Mouse (Mus musculus) embryonic facial prominence, embryonic 11.5 days (tissue): ENCODE results near the gene Cdc37. TPM values are rescaled to one million over a fixed set of nuclear protein-coding genes. Genes with fewer than 3 reads are reported as not detected.

Experiments used
- ATAC-seq: fragments of 200-750 bp; cut with Nextera tagmentation; replicated peaks from 2 replicates; pipeline ENCODE4 v1.8.0; 2017; ENCODE audit warnings: low read depth; ENCODE audit not compliant: insufficient number of reproducible peaks, low FRiP score, low TSS enrichment
- DNase-seq: peaks from one replicate; pipeline ENCODE4 v3.0.0-alpha.2; 2015; ENCODE audit warnings: low spot score
- H3K27ac ChIP-seq: fragments of 300-500 bp; sonication (generic); replicated peaks from 2 replicates; pipeline ENCODE4 v1.5.1; 2014; ENCODE audit warnings: mild to moderate bottlenecking, low read depth, low read length, control low read depth
- H3K27me3 ChIP-seq: fragments of 300-500 bp; sonication (generic); 2 replicates; pipeline ENCODE4 v1.6.1; 2014; ENCODE audit warnings: mild to moderate bottlenecking, low read length, moderate library complexity, mixed read lengths; ENCODE audit not compliant: control insufficient read depth, insufficient read depth
- H3K36me3 ChIP-seq: fragments of 300-500 bp; sonication (generic); replicated peaks from 2 replicates; pipeline ENCODE4 v1.6.1; 2014; ENCODE audit warnings: low read depth, mild to moderate bottlenecking, low read length, moderate library complexity, mixed read lengths; ENCODE audit not compliant: control insufficient read depth, insufficient read depth
- H3K4me1 ChIP-seq: fragments of 300-500 bp; sonication (generic); 2 replicates; pipeline ENCODE4 v1.6.1; 2014; ENCODE audit warnings: low read length, mixed read lengths; ENCODE audit not compliant: control insufficient read depth, insufficient read depth
- H3K4me2 ChIP-seq: fragments of 300-500 bp; sonication (generic); 2 replicates; pipeline ENCODE4 v1.6.1; 2014; ENCODE audit warnings: low read depth, mild to moderate bottlenecking, control low read depth, low read length, moderate library complexity
- H3K4me3 ChIP-seq: fragments of 300-500 bp; sonication (generic); 2 replicates; pipeline ENCODE4 v1.5.1; 2014; ENCODE audit warnings: low read depth, low read length, control low read depth
- H3K9ac ChIP-seq: fragments of 300-500 bp; sonication (generic); replicated peaks from 2 replicates; pipeline ENCODE4 v1.6.1; 2014; ENCODE audit warnings: mild to moderate bottlenecking, control low read depth, low read length
- H3K9me3 ChIP-seq: fragments of 300-500 bp; sonication (generic); replicated peaks from 2 replicates; pipeline ENCODE4 v1.6.1; 2016; ENCODE audit warnings: mild to moderate bottlenecking, low read length, inconsistent platforms, mixed read lengths; ENCODE audit not compliant: control insufficient read depth
- WGBS: fragments of 180-500 bp; shearing (Covaris S2); extraction: QIAGEN DNeasy Blood & Tissue Kit; methylation state at CpG from one replicate; pipeline ENCODE4 v1.1.7; 2014; 5-methylcytosine and 5-hydroxymethylcytosine counted together
- polyA plus RNA-seq: library from polyadenylated mRNA; unstranded; fragments of >200 nt; fragmentation: Nextera tagmentation; extraction: Ambion mirVana; gene quantifications from 2 replicates; pipeline ENCODE4 v1.2.1, GENCODE M21; 2014

The Cdc37 gene
- polyA plus RNA-seq, 1 experiment from 2014 or later: 371 TPM

GRCm38 (mm10) chr9:21113751-21114150, 36.0 kb downstream of the Cdc37 start:
- no peaks in the 10 kb centered on the region for H3K27me3 ChIP-seq
- H3K27ac ChIP-seq: no peak overlapping the region
- no peak overlapping the region for H3K9ac ChIP-seq
- DNase-seq: no peak
- no peak for ATAC-seq
- H3K9me3 ChIP-seq: no peaks in the 10 kb centered on the region
- H3K4me3 ChIP-seq: no peak overlapping the region
- no peaks in the 10 kb centered on the region for H3K36me3 ChIP-seq
- 93% methylated on average over 6 of the region's 6 CpGs for WGBS
- no peak overlapping the region for H3K4me2 ChIP-seq
- H3K4me1 ChIP-seq: no peaks in the 10 kb centered on the region

- Histone ChIP-seq H3K9me3 (no peaks in the 10 kb centered on the region), H3K4me2 (no peak overlapping the region), H3K27ac (no peak overlapping the region), H3K4me3 (no peak overlapping the region), H3K27me3 (no peaks in the 10 kb centered on the region), H3K36me3 (no peaks in the 10 kb centered on the region), H3K4me1 (no peaks in the 10 kb centered on the region), H3K9ac (no peak overlapping the region)
- 43% methylated on average over 23 of the region's 23 CpGs for WGBS
- DNase-seq (no peak), ATAC-seq (no peak)
These were observed 42.1 kb downstream of the Cdc37 start for GRCm38 (mm10) chr9:21107607-21108237.

- Histone ChIP-seq H3K4me1 (no peaks in the 10 kb centered on the region), H3K27ac (no peak overlapping the region), H3K9me3 (no peaks in the 10 kb centered on the region), H3K4me2 (no peak overlapping the region), H3K9ac (no peak overlapping the region), H3K4me3 (no peak overlapping the region), H3K27me3 (no peaks in the 10 kb centered on the region), H3K36me3 (no peaks in the 10 kb centered on the region)
- DNase-seq (no peak), ATAC-seq (no peak)
- WGBS: 78% methylated on average over 5 of the region's 5 CpGs
These were observed 43.8 kb downstream of the Cdc37 start for GRCm38 (mm10) chr9:21105760-21106564.

DNA sequence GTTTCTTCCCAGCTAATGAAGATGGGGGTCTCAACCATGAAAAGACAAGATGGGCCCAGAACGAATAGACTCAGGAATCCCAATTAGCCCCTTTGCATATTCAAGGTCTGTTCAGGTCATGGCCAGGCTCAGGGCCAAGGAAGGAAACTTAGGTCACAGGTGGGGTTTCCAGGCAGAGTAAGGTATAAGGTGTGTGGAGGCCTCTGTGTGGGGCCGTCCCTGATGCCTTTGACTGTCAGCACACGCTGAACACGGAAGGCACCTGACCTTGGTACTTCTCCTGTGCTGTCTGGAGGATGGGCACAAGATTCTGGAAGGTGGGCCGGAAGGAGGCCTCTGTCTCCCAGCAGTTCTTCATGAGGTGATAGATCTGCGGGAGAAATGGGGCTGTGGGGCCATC, 45.0 kb downstream of the Cdc37 start:
- WGBS: 87% methylated on average over 6 of the region's 6 CpGs
- Histone ChIP-seq H3K4me1 (no peaks in the 10 kb centered on the region), H3K4me2 (no peak overlapping the region), H3K27me3 (no peaks in the 10 kb centered on the region), H3K9me3 (no peaks in the 10 kb centered on the region), H3K9ac (no peak overlapping the region), H3K4me3 (no peak overlapping the region), H3K36me3 (no peaks in the 10 kb centered on the region), H3K27ac (no peak overlapping the region)
- ATAC-seq: no peak
- no peak for DNase-seq

DNA sequence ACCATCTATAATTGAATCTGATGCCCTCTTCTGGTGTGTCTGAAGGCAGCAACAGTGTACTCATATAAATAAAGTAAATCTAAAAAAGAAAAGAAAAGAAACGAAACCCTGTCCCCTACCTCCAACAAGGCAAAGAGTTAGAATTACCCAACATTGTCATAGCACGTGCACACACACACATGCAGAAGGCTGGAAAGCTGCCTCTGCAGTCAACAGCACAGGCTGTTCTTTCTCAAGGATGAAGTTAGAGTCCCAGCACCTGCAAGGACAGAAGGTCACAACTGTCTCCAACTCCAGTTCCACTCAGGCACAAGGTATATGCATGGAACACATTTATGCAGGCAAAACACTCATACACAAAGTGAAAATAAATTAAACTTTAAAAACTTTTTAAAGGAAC, 47.7 kb downstream of the Cdc37 start:
- H3K9ac ChIP-seq: no peak overlapping the region
- DNase-seq (no peak), ATAC-seq (no peak)
- no peak overlapping the region for H3K4me2 ChIP-seq
- H3K27ac ChIP-seq: no peak overlapping the region
- no peak overlapping the region for H3K4me3 ChIP-seq
- 92% methylated on average over 2 of the region's 2 CpGs for WGBS
- no peaks in the 10 kb centered on the region for H3K9me3 ChIP-seq
- no peaks in the 10 kb centered on the region for H3K4me1 ChIP-seq
- H3K36me3 ChIP-seq: no peaks in the 10 kb centered on the region
- no peaks in the 10 kb centered on the region for H3K27me3 ChIP-seq

DNA sequence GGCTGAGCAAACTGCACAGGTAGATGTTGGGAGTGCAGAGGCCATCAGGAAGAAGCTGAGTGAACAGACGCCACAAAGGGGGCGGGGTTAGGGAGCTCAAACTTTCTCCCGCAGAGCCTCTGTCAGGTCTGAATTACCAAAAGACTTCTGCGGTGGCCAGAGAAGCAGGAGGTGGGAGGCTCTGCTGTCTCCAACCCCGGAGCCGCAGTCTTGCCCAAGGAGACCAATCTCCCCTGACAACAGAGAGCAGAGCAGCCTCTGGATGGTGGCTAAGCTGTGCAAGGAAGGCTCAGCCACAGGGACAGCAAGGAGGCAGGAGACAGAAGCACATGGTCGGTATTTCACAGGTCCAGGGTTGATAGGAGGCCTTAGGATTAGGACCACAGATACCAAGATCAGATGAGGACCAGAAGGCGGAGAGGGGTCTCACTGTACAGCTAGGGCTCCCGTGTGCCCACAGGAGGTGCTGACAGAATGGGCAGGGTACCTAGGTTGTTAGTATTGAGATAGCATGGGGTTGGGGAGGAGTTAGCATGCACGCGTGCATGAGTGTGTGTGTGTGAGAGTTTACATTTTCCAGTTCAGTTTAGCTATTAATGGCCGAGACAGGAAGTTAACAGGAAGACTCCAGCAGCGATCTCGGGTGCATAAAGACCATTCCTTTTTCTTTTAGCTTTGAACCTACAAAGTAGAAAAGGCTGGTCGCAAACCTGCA, 49.2 kb downstream of the Cdc37 start:
- H3K4me2 ChIP-seq: no peak overlapping the region
- DNase-seq: no peak
- H3K27me3 ChIP-seq: no peaks in the 10 kb centered on the region
- H3K4me3 ChIP-seq: no peak overlapping the region
- 47% methylated on average over 15 of the region's 15 CpGs for WGBS
- no peak overlapping the region for H3K27ac ChIP-seq
- peak overlapping the region; percentile 19; the same call in 1 of the 2 replicates for H3K9ac ChIP-seq
- ATAC-seq: no peak
- H3K4me1 ChIP-seq: no peaks in the 10 kb centered on the region
- no peaks in the 10 kb centered on the region for H3K36me3 ChIP-seq
- H3K9me3 ChIP-seq: no peaks in the 10 kb centered on the region

- no peaks in the 10 kb centered on the region for H3K9me3 ChIP-seq
- DNase-seq (no peak), ATAC-seq (no peak)
- H3K27ac ChIP-seq: no peak overlapping the region
- no peaks in the 10 kb centered on the region for H3K4me1 ChIP-seq
- H3K27me3 ChIP-seq: no peaks in the 10 kb centered on the region
- no peak overlapping the region for H3K4me2 ChIP-seq
- H3K4me3 ChIP-seq: no peak overlapping the region
- WGBS: 84% methylated on average over 8 of the region's 8 CpGs
- H3K9ac ChIP-seq: no peak overlapping the region
- no peaks in the 10 kb centered on the region; the same call in 1 of the 2 replicates for H3K36me3 ChIP-seq
These were observed 52.0 kb downstream of the Cdc37 start for GRCm38 (mm10) chr9:21097793-21098192.

DNA sequence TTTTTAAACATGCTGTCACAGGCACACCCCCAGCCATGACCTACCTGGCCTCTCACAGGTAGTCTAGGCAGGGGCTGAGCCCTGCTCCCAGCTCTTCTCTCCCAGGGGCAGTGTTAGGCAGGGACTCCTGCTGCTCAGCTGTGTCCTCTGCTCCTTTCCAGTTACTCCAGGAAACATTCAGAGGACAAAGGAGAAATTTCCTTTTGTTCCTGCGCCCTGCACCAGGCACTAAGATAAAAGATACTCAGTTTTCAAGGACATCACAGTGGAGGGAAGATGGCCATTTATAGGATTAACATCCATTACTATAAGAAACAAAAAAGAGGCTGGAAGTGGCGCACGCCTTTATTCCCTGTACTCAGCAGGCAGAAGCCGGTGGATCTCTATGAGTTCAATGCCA, 53.8 kb downstream of the Cdc37 start:
- 87% methylated on average over 4 of the region's 4 CpGs for WGBS
- H3K4me2 ChIP-seq: no peak overlapping the region
- H3K9ac ChIP-seq: no peak overlapping the region
- no peaks in the 10 kb centered on the region for H3K4me1 ChIP-seq
- DNase-seq (no peak), ATAC-seq (no peak)
- no peaks in the 10 kb centered on the region for H3K9me3 ChIP-seq
- H3K4me3 ChIP-seq: no peak overlapping the region
- H3K36me3 ChIP-seq: no peaks in the 10 kb centered on the region; the same call in 1 of the 2 replicates
- H3K27me3 ChIP-seq: no peaks in the 10 kb centered on the region
- no peak overlapping the region for H3K27ac ChIP-seq
